Mouse (Mus musculus): Measurements from ENCODE around the gene Ptgis.
A peak's percentile ranks its signal among the peaks of the same experiment; 100 is the strongest.

The Ptgis gene

GRCm38 (mm10) chr2:167257790-167258189, 17.4 kb upstream of the Ptgis start:
- Histone ChIP-seq H3K4me1 (replicated peaks; ENCODE audit: low read depth, low read length) (peaks cover 22% of the 10 kb centered on the region), H3K27me3 (ENCODE audit: insufficient read depth, low read length) (no peaks in the 10 kb centered on the region; the same call in 1 of the 2 replicates), H3K4me3 (replicated peaks; ENCODE audit: low read length) (no peak overlapping the region), H3K9me3 (ENCODE audit: low read length) (peaks cover 4% of the 10 kb centered on the region; the same call in 1 of the 2 replicates), H3K36me3 (ENCODE audit: insufficient read depth, low read length) (no peaks in the 10 kb centered on the region)
- TF ChIP-seq POU5F1 (IDR thresholded peaks at IDR 0.05; ENCODE audit: borderline replicate concordance, low read length) (no peak), NANOG (IDR thresholded peaks at IDR 0.05; ENCODE audit: borderline replicate concordance, low read length) (no peak), CTCF (conservative IDR thresholded peaks at IDR 0.05; ENCODE audit: low read length) (no peak)

- TF ChIP-seq POU5F1 (IDR thresholded peaks at IDR 0.05; ENCODE audit: borderline replicate concordance, low read length) (no peak), CTCF (conservative IDR thresholded peaks at IDR 0.05; ENCODE audit: low read length) (no peak), NANOG (IDR thresholded peaks at IDR 0.05; ENCODE audit: borderline replicate concordance, low read length) (no peak)
- H3K4me3 ChIP-seq (replicated peaks; ENCODE audit: low read length) = no peak overlapping the region
- H3K4me1 ChIP-seq (replicated peaks; ENCODE audit: low read depth, low read length) = peaks cover 50% of the 10 kb centered on the region
- no peaks in the 10 kb centered on the region for H3K36me3 ChIP-seq (ENCODE audit: insufficient read depth, low read length)
- H3K27me3 ChIP-seq (ENCODE audit: insufficient read depth, low read length) = no peaks in the 10 kb centered on the region; the same call in 1 of the 2 replicates
- H3K9me3 ChIP-seq (ENCODE audit: low read length) = no peaks in the 10 kb centered on the region
Measured at GRCm38 (mm10) chr2:167254808-167255207, 14.4 kb upstream of the Ptgis start.

GRCm38 (mm10) chr2:167254185-167254584, 13.8 kb upstream of the Ptgis start:
- Histone ChIP-seq H3K4me3 (replicated peaks; ENCODE audit: low read length) (peak overlapping the region; percentile 46), H3K4me1 (replicated peaks; ENCODE audit: low read depth, low read length) (peaks cover 57% of the 10 kb centered on the region), H3K27me3 (ENCODE audit: insufficient read depth, low read length) (no peaks in the 10 kb centered on the region; the same call in 1 of the 2 replicates), H3K36me3 (ENCODE audit: insufficient read depth, low read length) (no peaks in the 10 kb centered on the region), H3K9me3 (ENCODE audit: low read length) (no peaks in the 10 kb centered on the region)
- TF ChIP-seq NANOG (IDR thresholded peaks at IDR 0.05; ENCODE audit: borderline replicate concordance, low read length) = no peak
- no peak for TF ChIP-seq CTCF (conservative IDR thresholded peaks at IDR 0.05; ENCODE audit: low read length)
- no peak for TF ChIP-seq POU5F1 (IDR thresholded peaks at IDR 0.05; ENCODE audit: borderline replicate concordance, low read length)

DNA sequence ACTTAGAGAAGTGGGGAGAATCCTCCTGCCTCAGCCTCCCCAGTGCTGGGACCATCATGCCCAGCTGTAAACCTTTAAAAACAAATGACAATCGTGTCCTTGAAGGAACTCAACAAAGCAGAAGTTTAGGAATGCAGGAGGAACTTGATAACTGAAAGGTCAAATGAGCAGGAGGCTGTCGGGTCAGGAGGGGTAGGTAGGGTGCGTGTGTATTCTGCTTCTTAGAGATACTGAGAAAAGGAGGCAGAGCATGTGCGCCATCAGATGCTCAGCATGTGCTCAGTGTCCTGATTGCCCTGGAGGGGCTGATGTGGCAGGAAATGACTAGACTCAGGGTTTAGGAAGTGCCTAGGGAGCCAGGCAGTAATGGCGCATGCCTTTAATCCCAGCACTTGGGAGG, 13.1 kb upstream of the Ptgis start:
- H3K4me1 ChIP-seq (replicated peaks; ENCODE audit: low read depth, low read length) = peaks cover 61% of the 10 kb centered on the region
- no peaks in the 10 kb centered on the region for H3K9me3 ChIP-seq (ENCODE audit: low read length)
- no peaks in the 10 kb centered on the region; the same call in 1 of the 2 replicates for H3K27me3 ChIP-seq (ENCODE audit: insufficient read depth, low read length)
- H3K36me3 ChIP-seq (ENCODE audit: insufficient read depth, low read length) = no peaks in the 10 kb centered on the region
- no peak overlapping the region for H3K4me3 ChIP-seq (replicated peaks; ENCODE audit: low read length)
- no peak for TF ChIP-seq POU5F1 (IDR thresholded peaks at IDR 0.05; ENCODE audit: borderline replicate concordance, low read length)
- TF ChIP-seq CTCF (conservative IDR thresholded peaks at IDR 0.05; ENCODE audit: low read length) = no peak
- peak; percentile 54; the same call in 1 of the 2 replicates for TF ChIP-seq NANOG (IDR thresholded peaks at IDR 0.05; ENCODE audit: borderline replicate concordance, low read length)

GRCm38 (mm10) chr2:167252057-167252687, 11.8 kb upstream of the Ptgis start:
- Histone ChIP-seq H3K36me3 (ENCODE audit: insufficient read depth, low read length) (no peaks in the 10 kb centered on the region), H3K9me3 (ENCODE audit: low read length) (no peaks in the 10 kb centered on the region), H3K4me3 (replicated peaks; ENCODE audit: low read length) (no peak overlapping the region), H3K4me1 (replicated peaks; ENCODE audit: low read depth, low read length) (peaks cover 60% of the 10 kb centered on the region), H3K27me3 (ENCODE audit: insufficient read depth, low read length) (no peaks in the 10 kb centered on the region; the same call in 1 of the 2 replicates)
- no peak for TF ChIP-seq CTCF (conservative IDR thresholded peaks at IDR 0.05; ENCODE audit: low read length)
- TF ChIP-seq NANOG (IDR thresholded peaks at IDR 0.05; ENCODE audit: borderline replicate concordance, low read length) = no peak
- no peak for TF ChIP-seq POU5F1 (IDR thresholded peaks at IDR 0.05; ENCODE audit: borderline replicate concordance, low read length)

DNA sequence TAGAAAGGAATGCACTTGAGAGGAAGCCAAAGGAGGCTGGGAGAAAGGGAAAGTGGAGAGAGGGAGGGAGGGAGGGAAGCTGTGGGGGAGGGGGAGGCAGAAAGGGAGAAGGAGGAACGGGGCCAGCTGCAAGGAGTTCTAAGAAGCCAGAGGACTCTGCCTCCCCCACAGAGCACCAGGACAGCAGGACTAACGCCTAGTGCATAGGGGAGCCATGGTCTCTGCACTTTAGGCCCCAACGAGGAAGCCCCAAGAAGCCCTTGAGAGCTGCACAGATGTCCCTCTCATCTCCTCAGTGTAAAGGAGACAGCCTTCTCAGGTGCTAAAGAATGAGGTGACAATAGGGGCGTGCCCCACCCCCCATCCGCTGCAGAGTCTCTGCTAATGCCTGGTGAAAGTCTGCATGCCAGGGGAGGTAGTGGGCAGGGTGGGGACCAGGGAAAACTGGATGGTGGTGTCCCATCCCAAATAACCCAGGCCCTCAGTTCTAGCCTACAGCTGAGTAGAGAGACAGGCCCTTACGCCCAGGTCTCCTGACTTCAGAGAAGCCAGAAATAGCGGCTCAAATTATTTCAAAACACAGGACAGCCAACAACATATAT, 10.4 kb upstream of the Ptgis start:
- Histone ChIP-seq H3K4me3 (replicated peaks; ENCODE audit: low read length) (no peak overlapping the region), H3K36me3 (ENCODE audit: insufficient read depth, low read length) (no peaks in the 10 kb centered on the region)
- TF ChIP-seq CTCF (conservative IDR thresholded peaks at IDR 0.05; ENCODE audit: low read length) = no peak
- TF ChIP-seq POU5F1 (IDR thresholded peaks at IDR 0.05; ENCODE audit: borderline replicate concordance, low read length) = no peak

GRCm38 (mm10) chr2:167250003-167250735, 9.8 kb upstream of the Ptgis start:
- H3K27me3 ChIP-seq (ENCODE audit: insufficient read depth, low read length) = no peaks in the 10 kb centered on the region; the same call in 1 of the 2 replicates
- TF ChIP-seq CTCF (conservative IDR thresholded peaks at IDR 0.05; ENCODE audit: low read length) = no peak
- no peak for TF ChIP-seq NANOG (IDR thresholded peaks at IDR 0.05; ENCODE audit: borderline replicate concordance, low read length)
- TF ChIP-seq POU5F1 (IDR thresholded peaks at IDR 0.05; ENCODE audit: borderline replicate concordance, low read length) = no peak
- H3K36me3 ChIP-seq (ENCODE audit: insufficient read depth, low read length) = no peaks in the 10 kb centered on the region
- no peak overlapping the region for H3K4me3 ChIP-seq (replicated peaks; ENCODE audit: low read length)
- H3K9me3 ChIP-seq (ENCODE audit: low read length) = no peaks in the 10 kb centered on the region
- peaks cover 57% of the 10 kb centered on the region for H3K4me1 ChIP-seq (replicated peaks; ENCODE audit: low read depth, low read length)

More for the DNA sequence above, 10.4 kb upstream of the Ptgis start:
- no peaks in the 10 kb centered on the region; the same call in 1 of the 2 replicates for H3K27me3 ChIP-seq (ENCODE audit: insufficient read depth, low read length)
- H3K4me1 ChIP-seq (replicated peaks; ENCODE audit: low read depth, low read length) = peaks cover 57% of the 10 kb centered on the region
- no peaks in the 10 kb centered on the region for H3K9me3 ChIP-seq (ENCODE audit: low read length)

DNA sequence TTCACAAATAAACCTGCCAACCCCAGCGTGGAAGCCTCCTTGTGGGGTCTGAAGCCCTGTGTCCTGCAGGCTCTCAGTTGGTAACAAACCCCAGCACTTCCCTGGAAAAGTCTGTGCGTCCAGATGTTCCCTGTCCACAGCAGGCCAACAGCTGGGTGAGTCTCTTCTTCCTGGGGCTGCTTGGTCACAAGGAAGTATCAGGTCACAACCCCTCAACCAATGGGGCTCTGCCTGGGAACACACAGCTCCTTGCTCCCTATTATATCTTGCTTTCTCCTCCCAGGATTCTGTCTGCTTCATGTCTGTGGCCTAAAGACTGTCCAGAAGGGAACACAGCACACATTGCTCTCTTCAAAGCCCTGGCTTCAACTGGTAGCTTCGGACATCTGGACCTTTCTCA, 9.2 kb upstream of the Ptgis start:
- no peak for TF ChIP-seq CTCF (conservative IDR thresholded peaks at IDR 0.05; ENCODE audit: low read length)
- H3K27me3 ChIP-seq (ENCODE audit: insufficient read depth, low read length) = no peaks in the 10 kb centered on the region; the same call in 1 of the 2 replicates
- peaks cover 53% of the 10 kb centered on the region for H3K4me1 ChIP-seq (replicated peaks; ENCODE audit: low read depth, low read length)
- H3K9me3 ChIP-seq (ENCODE audit: low read length) = peaks cover 5% of the 10 kb centered on the region
- H3K4me3 ChIP-seq (replicated peaks; ENCODE audit: low read length) = no peak overlapping the region
- no peaks in the 10 kb centered on the region for H3K36me3 ChIP-seq (ENCODE audit: insufficient read depth, low read length)
